Mouse (Mus musculus) lung, postnatal 0 days (tissue): ENCODE data around the gene A930004D18Rik.

ENCODE experiments used
- CTCF ChIP-seq: IDR thresholded peaks from 2 replicates; pipeline ENCODE4 v1.5.1; 2016; ENCODE audit warnings: antibody characterized with exemption, mild to moderate bottlenecking
- EP300 ChIP-seq: IDR thresholded peaks from 2 replicates; pipeline ENCODE4 v1.6.1; 2016; ENCODE audit warnings: antibody characterized with exemption, mild to moderate bottlenecking, control low read depth

DNA sequence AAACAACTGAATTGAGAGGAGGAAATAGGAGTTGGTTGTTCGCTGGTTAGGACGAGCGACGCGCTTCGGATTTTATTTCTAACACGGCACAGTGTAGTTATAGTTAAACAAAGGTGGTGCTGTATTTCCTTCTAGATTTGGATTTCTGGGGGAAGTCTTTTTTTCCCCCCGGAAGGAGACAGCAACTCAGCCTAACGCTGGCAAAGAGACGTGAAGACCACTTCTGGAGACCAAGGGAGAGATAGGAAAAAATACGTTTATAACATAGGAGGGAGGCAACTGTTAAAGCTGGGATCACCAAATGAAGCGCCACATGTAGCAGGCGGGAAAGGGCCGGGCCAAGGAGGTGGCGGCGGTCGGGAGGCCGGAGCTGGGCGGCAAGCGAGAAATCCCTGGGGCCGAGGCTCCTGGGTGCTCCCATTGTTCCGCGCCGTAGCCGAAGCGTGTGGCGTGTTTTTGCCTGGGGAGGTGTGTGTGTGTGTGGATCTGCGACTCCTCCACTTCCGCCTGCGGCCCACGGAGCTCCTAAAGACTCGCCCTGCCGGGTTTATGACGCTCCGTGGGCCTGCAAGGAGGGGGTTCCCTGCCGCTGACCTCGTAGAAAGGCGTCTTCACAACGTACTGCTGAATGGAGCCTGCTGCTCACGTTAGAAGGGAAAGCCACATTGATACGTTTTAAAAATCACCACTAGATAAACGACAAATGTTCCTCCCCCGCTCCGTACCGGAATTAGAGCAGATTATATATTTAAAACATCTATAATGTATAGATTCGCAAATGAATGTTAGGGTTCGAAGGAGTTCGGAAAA is 20.0 kb upstream of the A930004D18Rik start:
- TF ChIP-seq CTCF: no peak
- peak; percentile 23; the same call in 1 of the 2 replicates for TF ChIP-seq EP300
